ENCODE assay signal across 8 mouse cellular contexts in genomic region chr6:72409567-72409966, GRCm38 (mm10). TPM values are rescaled to one million over a fixed set of nuclear protein-coding genes. Genes with fewer than 3 reads are reported as not detected.
DNase-seq lines count a peak whose midpoint lies in the region.

No protein-coding gene starts in this region.

- peak; percentile 61 for DNase-seq in gastrocnemius, adult 18-20 months (ENCODE audit: low spot score)
- DNase-seq in gastrocnemius, postnatal 25 days, result no peak
- DNase-seq in right cerebral cortex, adult 18-20 months, result peak; percentile 64
- DNase-seq in right cerebral cortex, postnatal 36 days (ENCODE audit: low spot score in 2 of 2), result no peak
- peak; percentile 77 for DNase-seq in c-Kit-positive CD71-positive TER-119-negative erythroid progenitor cells, embryonic 14.5 days (ENCODE audit: low read depth)
- DNase-seq in heart, postnatal 4 days, result peak; percentile 74
- DNase-seq in lung, postnatal 14 days, result peak; percentile 86
- peak; percentile 30 to 64 for DNase-seq in thymus, postnatal 10 days (ENCODE audit: low spot score in 2 of 2)

RNA-seq across cellular contexts. Expression of gene Ggcx, which starts 4.5 kb away (rescaled TPM):
- total RNA-seq in gastrocnemius, adult 18-20 months (2021), result 10 to 100 TPM; 12.2 to 12.7 TPM
- total RNA-seq in gastrocnemius, postnatal 25 days (2021), result 10 to 100 TPM; 12.3 to 16.4 TPM
- total RNA-seq in heart, postnatal 4 days (2021), result 10 to 100 TPM; 26.8 to 28.2 TPM

RNA-seq across cellular contexts. Expression of gene Vamp8, which starts 19.1 kb away (rescaled TPM):
- 10 to 100 TPM; 44.3 to 55.4 TPM for total RNA-seq in gastrocnemius, adult 18-20 months (2021)
- 10 to 100 TPM; 44.2 to 49.7 TPM for total RNA-seq in gastrocnemius, postnatal 25 days (2021)
- 100 to 1,000 TPM; 105 to 121 TPM for total RNA-seq in heart, postnatal 4 days (2021)

RNA-seq across cellular contexts. Expression of gene Vamp5, which starts 29.3 kb away (rescaled TPM):
- 100 to 1,000 TPM; 107 to 121 TPM for total RNA-seq in gastrocnemius, adult 18-20 months (2021)
- 10 to 100 TPM; 97.2 to 99.9 TPM for total RNA-seq in gastrocnemius, postnatal 25 days (2021)
- 10 to 100 TPM; 33.4 to 36.0 TPM for total RNA-seq in heart, postnatal 4 days (2021)

RNA-seq across cellular contexts. Expression of gene Mat2a, which starts 29.8 kb away (rescaled TPM):
- total RNA-seq in gastrocnemius, adult 18-20 months (2021), result 10 to 100 TPM; 97.2 to 98.0 TPM
- total RNA-seq in gastrocnemius, postnatal 25 days (2021), result 100 to 1,000 TPM; 113 to 118 TPM
- 100 to 1,000 TPM; 239 to 255 TPM for total RNA-seq in heart, postnatal 4 days (2021)

RNA-seq across cellular contexts. Expression of gene Rnf181, which starts 42.8 kb away (rescaled TPM):
- 10 to 100 TPM; 27.0 to 27.6 TPM for total RNA-seq in gastrocnemius, adult 18-20 months (2021)
- 10 to 100 TPM; 23.8 to 28.8 TPM for total RNA-seq in gastrocnemius, postnatal 25 days (2021)
- 10 to 100 TPM; 41.1 to 42.4 TPM for total RNA-seq in heart, postnatal 4 days (2021)

Comparison
In these comparisons a context has a peak if more than half of its experiments do, and no peak if none do; other contexts are left out.
1. DNase-seq: peak in gastrocnemius, adult 18-20 months (single experiment), right cerebral cortex, adult 18-20 months (single experiment), c-Kit-positive CD71-positive TER-119-negative erythroid progenitor cells, embryonic 14.5 days (single experiment), heart, postnatal 4 days (single experiment), lung, postnatal 14 days (single experiment) and thymus, postnatal 10 days (2 of 2); none in gastrocnemius, postnatal 25 days (single experiment) and right cerebral cortex, postnatal 36 days (0 of 2).